Mouse (Mus musculus): ENCODE data around the gene Trdmt1. TPM values are rescaled to one million over a fixed set of nuclear protein-coding genes. Genes with fewer than 3 reads are reported as not detected.
"Not testable (repeated sequence)": the region's sequence is repeated elsewhere in the genome, so short reads cannot be mapped to it uniquely, and the experiment has no call there.

The Trdmt1 gene
- 1 to 10 TPM; 4.2 to 7.6 TPM for total RNA-seq (2021)
- long read RNA-seq, experiment 1, partial matches to known transcripts: 0 of 3 reads
- long read RNA-seq, experiment 1, other reads (novel, unspliced or antisense): 2 of 3 reads
- long read RNA-seq, experiment 2, partial matches to known transcripts: 0 of 3 reads
- long read RNA-seq, experiment 2, other reads (novel, unspliced or antisense): 0 of 3 reads

DNA sequence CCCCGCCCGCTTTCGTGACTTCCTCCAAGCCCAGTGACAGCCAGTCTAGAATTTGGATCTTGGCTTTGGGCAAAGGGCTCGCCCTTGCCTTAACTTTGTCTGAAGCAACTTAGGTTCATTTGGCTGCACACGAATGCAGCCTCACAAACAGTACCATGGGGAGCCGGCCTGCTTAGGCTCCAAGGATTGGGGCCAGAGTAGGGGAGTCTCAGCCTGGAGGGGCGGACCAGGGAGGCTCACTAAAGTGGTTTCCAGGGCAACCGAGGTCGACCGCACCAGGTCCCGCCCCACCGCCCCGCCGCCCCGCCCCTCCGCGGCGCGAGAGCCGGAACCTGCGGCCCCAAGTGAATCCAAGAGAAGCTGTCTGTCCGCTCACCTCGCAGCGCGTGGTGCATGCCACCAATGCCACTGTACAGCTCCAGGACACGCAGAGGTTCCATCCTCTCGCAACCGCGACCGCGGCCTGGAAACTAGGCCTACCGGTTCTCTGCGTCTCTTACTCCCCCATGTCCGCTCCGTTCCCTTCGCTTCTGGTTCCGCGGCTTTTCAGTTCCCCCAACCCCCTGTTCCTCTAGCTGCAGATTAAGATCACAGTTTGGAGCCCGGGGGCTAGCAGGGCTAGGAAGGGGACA is at the start of gene Trdmt1:
Trdmt1 (minus strand) TSS at position 476 of the 632 bp plus-strand sequence.
- peak; percentile 78 for DNase-seq

DNA sequence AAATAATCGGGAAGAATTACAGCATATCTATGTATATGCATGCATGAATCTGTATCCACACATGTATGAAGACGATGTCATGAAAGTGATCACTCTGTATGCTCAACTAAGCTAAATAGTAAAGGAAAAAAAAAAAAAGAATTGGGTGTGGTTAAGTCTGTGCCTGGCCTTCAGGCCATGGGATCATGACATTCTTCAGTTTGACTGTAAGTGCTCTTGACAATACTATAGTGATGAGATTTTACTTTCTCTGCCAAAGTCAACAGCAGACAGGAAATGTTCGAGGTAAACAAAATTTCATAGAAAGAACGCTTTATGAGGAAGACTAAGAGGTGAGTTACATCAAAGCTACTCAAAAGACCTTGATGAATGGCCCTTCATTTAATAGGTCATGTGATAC is 48.9 kb upstream of the Trdmt1 start:
- DNase-seq: no peak

DNA sequence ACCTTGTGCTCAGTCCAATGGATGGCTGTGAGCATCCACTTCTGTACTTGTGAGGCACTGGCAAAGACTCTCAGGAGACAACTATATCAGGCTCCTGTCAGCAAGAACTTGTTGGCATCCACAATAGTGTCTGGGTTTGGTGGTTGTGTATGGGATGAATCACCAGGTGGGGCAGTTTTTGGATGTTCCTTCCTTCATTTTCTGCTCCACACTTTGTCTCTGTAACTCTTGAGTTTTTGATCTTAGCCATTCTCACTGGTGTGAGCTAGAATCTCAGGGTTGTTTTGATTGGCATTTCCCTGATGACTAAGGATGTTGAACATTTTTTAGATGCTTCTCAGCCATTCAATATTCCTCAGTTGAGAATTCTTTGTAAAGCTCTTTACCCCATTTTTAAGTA is 39.3 kb upstream of the Trdmt1 start:
- not testable (repeated sequence) for DNase-seq

DNA sequence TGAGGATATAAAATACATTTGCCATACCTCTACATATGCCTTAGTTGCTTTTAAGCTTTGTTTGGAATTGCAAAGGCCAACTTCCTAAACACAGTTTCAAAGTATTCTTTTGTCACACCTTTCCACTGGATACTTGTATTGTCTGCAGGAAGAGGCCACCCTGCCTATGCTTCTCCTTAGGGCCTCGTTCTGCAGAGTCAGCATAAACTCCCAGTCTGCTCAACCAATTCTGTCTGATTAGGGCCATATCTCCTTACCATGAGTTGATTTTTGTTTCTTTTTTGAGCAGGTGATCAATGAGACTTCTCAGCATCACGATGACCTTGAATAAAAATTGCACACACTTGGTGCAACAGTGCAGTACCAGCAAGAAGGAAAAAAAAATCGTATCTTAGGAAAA is 37.7 kb upstream of the Trdmt1 start:
- no peak for DNase-seq

DNA sequence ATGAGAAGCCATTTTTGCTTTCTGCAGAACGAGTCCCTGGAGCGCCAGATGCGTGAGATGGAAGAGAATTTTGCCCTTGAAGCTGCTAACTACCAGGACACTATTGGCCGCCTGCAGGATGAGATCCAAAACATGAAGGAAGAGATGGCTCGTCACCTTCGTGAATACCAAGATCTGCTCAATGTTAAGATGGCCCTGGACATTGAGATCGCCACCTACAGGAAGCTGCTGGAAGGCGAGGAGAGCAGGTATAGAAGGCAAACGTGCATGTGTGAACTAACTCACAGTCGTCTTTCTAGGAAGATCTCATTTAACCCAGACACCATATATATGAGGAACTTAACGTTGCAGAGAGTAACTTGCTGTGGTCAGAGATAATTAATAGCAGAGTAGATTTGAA is 35.5 kb upstream of the Trdmt1 start:
- no peak for DNase-seq

DNA sequence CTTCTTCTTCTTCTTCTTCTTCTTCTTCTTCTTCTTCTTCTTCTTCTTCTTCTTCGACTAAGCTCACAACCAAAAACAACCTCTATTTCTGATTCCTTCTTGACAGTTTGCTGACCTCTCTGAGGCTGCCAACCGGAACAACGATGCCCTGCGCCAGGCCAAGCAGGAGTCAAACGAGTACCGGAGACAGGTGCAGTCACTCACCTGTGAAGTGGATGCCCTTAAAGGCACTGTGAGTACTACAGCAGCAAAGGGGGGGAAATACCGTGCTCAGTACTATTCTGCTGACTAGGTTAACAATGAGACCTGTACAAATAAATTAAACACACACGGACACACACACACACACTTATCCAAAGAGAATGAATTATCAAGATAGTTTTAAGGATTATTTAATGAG is 34.8 kb upstream of the Trdmt1 start:
- no peak for DNase-seq

DNA sequence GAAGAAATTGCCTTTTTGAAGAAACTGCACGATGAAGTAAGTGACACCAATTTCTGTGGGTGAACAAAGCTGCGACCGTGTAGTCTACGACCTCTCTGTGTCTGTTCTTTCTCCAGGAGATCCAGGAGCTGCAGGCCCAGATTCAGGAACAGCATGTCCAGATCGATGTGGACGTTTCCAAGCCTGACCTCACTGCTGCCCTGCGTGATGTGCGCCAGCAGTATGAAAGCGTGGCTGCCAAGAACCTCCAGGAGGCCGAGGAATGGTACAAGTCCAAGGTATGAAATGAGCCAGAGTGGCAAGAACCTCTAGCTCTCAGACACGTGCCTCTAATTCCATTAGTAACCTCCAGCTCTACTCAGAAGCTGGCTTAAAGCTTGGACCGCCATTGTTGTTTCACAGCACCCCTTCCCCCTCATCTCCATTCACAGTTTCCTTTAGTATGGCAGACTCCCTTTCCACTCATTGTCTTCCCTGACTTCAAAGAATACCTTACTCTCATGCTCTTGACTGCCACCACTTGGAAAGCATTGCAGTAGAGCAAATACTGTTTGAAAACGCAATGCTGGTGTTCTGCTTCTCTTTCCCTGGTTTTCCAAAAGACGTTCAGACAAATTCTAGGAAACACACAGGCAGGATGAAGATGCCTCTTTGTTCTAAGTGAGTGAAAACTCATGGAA is 34.1 kb upstream of the Trdmt1 start:
- DNase-seq: no peak

DNA sequence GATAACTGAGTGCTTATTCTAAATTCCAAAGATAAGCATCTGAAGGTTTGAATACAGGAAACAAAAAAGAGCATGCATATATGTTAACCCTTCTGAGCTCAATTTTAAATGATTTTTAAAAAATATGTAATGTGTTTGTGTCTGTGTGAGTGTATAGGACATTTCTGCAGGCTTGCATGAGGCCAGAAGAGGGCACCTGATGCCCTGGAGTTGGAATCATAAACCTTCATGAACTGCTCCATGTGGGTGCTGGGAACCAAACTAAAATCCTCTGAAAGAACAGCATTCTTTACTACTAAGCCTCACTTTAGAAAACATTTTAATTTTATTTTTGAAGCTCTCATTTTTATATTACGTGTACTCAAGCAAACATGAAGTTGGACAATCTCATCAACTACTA is 32.9 kb upstream of the Trdmt1 start:
- no peak for DNase-seq

DNA sequence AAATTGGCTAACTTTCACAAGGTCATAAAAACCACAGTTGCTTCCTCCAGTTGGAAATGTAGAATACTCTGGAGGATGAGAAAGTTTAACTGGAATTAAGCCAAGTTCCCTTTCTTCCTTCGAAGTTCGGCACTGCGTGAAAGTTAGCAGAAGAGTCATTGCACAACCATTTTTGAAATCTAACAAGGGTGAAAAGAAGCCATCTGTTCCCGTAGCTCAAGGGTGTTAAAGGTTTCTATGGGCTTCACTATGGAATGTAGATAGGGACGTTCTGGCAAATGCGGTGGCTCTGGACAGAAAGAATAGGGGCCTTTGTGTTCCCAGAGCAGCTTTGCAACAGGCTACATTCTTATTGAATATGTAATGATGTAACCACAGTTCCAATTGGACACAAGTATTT is 31.5 kb upstream of the Trdmt1 start:
- no peak for DNase-seq

DNA sequence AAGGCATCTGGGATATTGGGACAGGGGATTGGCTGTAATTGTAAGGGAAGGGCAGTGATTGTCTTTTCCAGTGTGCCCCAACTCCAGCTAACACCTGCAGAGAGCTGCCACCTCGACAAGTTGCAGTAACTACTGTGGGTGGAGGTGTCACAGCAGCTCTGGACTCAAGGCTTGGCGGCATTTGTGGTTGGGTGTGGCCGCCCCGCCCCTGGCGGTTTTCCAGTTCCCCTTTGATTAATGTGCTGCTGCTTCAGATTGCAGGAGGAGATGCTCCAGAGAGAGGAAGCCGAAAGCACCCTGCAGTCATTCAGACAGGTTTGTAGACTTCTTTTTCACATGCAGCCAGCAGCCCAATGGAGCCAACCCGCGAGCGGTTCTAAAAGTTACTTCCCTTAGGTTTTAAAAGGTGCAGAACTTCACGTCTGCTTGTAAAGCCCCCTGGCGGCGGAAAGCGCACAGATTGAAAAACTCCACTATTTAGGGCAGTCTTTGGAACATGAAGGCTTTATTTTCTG is 30.9 kb upstream of the Trdmt1 start:
- DNase-seq: peak; percentile 77

DNA sequence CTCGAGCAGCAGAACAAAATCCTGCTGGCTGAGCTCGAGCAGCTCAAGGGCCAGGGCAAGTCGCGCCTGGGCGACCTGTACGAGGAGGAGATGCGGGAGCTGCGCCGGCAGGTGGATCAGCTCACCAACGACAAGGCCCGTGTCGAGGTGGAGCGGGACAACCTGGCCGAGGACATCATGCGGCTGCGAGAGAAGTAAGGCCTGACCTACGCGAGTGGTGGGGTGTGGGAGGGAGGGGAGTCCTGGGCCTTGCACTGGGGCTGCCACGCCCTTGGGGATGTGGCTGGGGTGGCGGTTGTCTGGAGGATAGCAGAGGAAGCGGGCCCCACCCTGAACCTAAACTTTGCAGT is 30.3 kb upstream of the Trdmt1 start:
- peak; percentile 41 for DNase-seq

DNA sequence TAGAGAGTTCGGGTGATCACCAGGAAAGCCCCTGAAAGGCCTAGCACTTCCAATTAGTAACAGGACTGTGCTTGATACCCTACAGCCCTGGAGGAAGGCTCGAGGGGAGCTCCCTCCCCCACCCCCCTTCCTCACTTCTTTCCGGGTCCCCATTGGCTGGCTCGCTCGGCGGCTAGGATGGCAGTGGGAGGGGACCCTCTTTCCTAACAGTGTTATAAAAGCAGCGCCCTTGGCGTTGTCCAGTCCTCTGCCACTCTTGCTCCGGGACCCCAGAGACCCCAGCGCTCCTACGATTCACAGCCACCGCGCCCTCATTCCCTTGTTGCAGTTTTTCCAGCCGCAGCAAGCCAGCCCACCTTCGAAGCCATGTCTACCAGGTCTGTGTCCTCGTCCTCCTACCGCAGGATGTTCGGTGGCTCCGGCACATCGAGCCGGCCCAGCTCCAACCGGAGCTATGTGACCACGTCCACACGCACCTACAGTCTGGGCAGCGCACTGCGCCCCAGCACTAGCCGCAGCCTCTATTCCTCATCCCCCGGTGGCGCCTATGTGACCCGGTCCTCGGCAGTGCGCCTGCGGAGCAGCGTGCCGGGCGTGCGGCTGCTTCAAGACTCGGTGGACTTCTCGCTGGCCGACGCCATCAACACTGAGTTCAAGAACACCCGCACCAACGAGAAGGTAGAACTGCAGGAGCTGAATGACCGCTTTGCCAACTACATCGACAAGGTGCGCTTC is 29.8 kb upstream of the Trdmt1 start:
- peak; percentile 75 for DNase-seq

DNA sequence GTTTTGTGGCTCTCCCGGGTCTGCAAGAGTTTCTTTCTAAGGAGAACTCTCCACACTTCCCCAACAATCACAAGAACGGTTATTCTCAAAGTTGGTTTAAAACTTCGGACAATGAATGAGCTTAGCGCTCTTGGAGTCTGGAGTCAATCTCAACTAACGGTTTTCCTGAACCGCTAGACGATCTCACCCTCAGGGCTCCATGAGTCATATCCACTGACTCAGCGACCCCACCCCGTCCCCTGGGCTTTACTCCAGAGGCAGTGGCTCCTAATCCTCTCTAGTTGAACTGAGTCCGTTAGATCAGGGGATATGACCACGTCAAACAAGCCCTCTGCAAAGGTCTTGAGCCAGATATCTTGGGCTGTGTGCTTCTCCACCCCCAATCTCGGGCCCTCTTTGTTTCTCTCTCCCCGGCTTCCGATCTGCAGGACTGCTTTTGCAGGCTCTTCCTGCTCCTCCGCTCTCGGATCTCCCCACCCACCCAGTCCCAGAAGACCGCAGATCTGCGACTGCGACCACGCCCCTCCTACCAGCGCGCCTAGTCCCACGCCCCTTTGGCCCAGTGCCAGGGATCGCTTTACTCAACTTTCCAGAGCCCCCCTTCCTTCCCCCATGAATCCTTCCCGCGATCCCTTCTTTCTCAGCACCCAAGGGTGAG is 29.1 kb upstream of the Trdmt1 start, which contains the start of gene Vim:
Vim (plus strand) TSS at position 520 of the 658 bp plus-strand sequence.
- DNase-seq: peak; percentile 94

DNA sequence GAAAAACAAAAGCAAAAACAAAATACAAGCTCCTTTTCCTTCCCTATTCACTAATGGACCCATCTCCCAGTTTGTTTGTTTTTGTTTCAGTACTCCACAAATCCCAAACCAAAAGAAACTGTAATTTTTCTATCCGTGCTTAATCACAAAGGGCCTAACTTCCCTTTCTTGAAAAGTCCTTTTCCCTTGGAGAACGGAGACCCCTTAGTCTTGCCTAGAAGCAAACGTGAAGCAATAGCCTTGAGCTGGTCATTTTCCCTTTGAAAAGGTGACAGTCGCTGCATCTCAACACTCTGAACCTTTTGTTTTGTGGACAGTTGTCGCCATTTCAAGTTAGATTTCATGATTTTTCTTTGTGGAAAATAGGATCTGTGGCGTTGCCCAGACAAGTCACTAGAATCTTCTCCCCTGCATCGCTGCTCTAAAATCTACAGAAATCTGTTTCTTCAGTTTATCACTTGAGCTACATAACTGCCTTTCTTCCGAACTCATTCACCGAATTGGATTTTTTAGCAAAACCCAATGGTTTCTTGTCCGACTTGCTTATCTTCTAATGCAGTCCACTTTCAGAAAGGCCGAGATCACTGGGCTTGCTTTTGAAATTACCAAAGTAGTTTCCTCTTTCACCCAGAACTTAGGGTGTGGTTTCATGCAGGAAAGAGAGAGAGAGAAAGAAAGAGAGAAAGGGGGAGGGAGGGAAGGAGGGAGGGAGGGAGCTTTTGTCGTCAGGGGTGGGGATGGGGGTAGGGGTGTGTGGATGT is 28.4 kb upstream of the Trdmt1 start:
- no peak for DNase-seq

DNA sequence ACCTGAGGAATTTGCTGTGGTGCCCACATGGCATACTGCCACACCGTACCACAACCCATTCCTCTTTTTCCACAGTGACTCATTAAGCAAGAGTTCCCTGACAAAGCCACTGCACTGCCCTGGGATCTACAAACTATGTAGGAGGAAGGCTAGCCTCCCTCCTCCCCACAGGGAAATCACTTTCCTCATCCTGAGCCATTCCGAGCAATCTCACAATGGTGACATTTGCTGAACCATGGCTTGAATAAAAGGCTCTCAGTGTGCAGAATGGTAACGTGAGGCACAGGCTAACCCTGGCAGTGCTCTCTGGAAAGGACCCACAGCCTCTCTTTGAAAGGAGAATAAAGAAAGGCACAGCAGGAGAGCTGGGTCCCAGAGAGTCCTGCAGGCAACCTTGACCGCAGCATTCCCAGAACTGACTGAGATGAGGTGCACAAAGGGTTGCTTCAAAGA is 27.7 kb upstream of the Trdmt1 start:
- no peak for DNase-seq

DNA sequence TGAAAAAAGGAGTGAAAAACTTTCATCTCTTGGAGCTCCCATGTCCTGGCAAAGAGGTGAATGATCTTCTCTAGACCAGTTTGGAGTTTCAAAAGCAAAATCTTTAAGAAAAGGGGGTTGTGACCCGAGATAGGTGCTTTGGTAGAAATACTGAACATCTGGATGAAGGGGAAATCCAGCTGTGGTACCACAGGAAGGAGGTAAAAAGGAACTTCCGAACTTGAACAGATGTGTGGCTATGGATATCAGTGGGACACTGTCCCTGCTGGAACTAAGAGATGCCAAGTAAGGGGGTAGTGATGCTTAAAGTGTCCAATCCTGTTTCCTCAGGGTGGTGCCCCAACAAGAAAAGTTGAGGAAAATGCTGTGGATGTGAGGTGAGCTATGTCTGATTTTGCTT is 25.7 kb upstream of the Trdmt1 start:
- DNase-seq: no peak

DNA sequence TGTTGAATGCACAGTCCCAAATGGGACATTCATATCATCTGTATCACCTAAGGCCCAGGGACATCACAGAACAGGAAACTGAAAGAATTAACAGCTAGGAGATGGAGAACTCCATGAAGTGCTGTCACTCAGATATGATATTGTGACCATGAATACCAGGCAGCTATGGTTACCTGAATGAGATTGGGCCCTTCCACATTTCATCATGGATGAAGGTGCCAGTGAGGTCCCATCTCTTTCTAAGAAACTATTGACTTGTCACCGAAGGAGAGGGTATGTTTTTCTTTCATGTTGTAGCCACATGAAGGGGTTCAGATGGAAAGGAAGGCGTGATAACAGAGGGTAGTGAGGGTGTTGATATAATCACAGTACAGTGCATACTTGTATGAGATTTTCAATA is 15.9 kb upstream of the Trdmt1 start:
- DNase-seq: no peak

DNA sequence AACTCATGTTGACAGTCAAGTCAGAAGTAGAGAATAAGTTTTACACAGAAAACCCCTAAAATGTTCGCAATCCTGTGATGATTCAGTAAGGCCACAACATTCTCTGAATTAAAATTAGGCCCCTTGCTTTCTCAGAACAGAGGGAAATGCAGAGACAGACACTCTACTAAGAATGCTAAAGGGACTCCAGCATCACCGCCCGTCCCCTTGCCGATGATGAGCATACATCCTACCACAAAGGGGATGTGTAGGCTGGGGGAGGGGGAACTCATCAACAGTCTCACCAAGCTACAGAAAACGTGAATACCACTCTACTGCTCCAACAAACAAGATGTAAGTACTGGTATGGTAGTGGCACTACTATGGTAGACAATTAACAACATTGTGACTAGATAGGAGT is 15.3 kb upstream of the Trdmt1 start:
- no peak for DNase-seq

DNA sequence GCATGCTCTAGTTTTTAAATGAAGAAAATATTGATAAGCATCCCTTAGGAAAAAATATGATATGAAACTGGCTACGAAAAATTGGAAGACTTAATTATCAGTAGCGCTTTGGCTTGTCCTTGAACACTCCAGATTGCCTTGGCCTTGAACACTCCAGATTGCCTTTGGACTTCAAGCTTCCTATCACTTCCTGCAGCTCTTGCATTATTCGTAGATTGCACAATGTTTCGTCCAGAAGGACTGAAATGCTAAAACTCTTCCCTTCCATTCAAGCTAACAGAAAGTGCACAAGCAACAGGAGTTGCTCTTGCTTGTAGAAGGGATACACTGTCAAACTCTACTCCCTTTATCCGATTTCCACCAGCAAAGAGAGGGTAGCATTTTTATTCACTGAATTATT is 14.8 kb upstream of the Trdmt1 start:
- no peak for DNase-seq

DNA sequence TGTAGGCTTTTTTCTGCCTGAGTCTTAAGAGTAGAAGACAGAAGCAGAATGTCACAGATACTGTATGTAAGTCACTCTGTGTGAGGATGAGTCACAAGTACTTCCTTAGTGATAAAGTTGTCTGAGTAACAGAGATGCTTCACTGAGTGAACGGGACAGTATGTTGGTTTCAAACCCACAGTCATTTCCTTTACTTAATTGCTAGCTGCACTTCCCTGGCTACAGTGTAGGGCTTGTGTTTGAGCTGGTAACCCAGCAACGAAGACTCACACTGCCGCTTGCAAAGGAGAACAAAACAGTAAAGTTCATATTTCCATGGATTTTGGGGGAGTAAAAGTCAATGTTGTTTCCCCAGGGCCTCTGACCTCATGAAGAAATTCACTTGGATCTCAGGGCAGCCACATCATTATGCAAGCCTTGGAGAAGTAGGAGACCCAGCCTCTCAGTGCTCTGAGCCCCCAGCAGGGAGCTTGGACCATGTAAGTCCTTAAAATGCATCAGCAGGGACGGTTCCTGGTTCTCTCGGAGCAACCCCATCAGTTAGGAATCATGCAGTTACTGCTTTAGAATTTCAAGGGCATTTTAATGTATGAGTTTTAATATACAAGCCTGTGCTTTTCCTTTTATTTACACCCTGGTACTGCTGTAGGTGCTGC is 14.3 kb upstream of the Trdmt1 start:
- no peak for DNase-seq

Measured in gastrocnemius, postnatal 10 days (tissue).